Mouse (Mus musculus) gastrocnemius, postnatal 10 days (tissue): ENCODE data around the gene H1foo. TPM values are rescaled to one million over a fixed set of nuclear protein-coding genes. Genes with fewer than 3 reads are reported as not detected.

Source experiments
- DNase-seq: peaks from one replicate; pipeline ENCODE4 v3.0.0; 2021; ENCODE audit warnings: mixed read lengths
- long read RNA-seq, 2 experiments: library from polyadenylated mRNA; stranded (forward); transcript quantifications; one replicate each; pipeline ENCODE4 v2.0.0; 2021
- total RNA-seq, 2 experiments: library from RNA; stranded (reverse); gene quantifications; 2 replicates each; pipeline ENCODE4 v1.2.3; 2021

Gene H1foo
- total RNA-seq = not detected
- long read RNA-seq, experiment 1 = 0 reads
- long read RNA-seq, experiment 2 = 0 reads

- no peak for DNase-seq
These were observed at the start of gene H1foo for GRCm38 (mm10) chr6:115944638-115945037. Gene H1foo (plus strand): TSS chr6:115944938.

GRCm38 (mm10) chr6:115896346-115896745, 48.4 kb upstream of the H1foo start:
- no peak for DNase-seq

- DNase-seq = no peak
These were observed 47.6 kb upstream of the H1foo start for GRCm38 (mm10) chr6:115897117-115897516.

- no peak for DNase-seq
These were observed 46.7 kb upstream of the H1foo start for GRCm38 (mm10) chr6:115897926-115898520.

GRCm38 (mm10) chr6:115901062-115901461, 43.7 kb upstream of the H1foo start:
- DNase-seq = peak; percentile 62

GRCm38 (mm10) chr6:115901489-115901931, 43.2 kb upstream of the H1foo start:
- DNase-seq = no peak

GRCm38 (mm10) chr6:115902545-115902944, 42.2 kb upstream of the H1foo start:
- DNase-seq = no peak

- no peak for DNase-seq
These were observed 39.2 kb upstream of the H1foo start for GRCm38 (mm10) chr6:115905568-115905967.

GRCm38 (mm10) chr6:115906455-115906854, 38.3 kb upstream of the H1foo start:
- DNase-seq = no peak

GRCm38 (mm10) chr6:115906871-115907270, 37.9 kb upstream of the H1foo start:
- DNase-seq = no peak

- DNase-seq = no peak
These were observed 36.2 kb upstream of the H1foo start for GRCm38 (mm10) chr6:115908421-115908982.

- no peak for DNase-seq
These were observed 35.7 kb upstream of the H1foo start for GRCm38 (mm10) chr6:115909052-115909451.

GRCm38 (mm10) chr6:115909940-115910339, 34.8 kb upstream of the H1foo start:
- peak; percentile 43 for DNase-seq

- DNase-seq = no peak
These were observed 33.0 kb upstream of the H1foo start for GRCm38 (mm10) chr6:115911763-115912162.

- DNase-seq = no peak
These were observed 31.3 kb upstream of the H1foo start for GRCm38 (mm10) chr6:115913482-115913881.

- DNase-seq = no peak
These were observed 30.1 kb upstream of the H1foo start for GRCm38 (mm10) chr6:115914511-115915202.

- no peak for DNase-seq
These were observed 28.9 kb upstream of the H1foo start for GRCm38 (mm10) chr6:115915601-115916445.

GRCm38 (mm10) chr6:115916611-115917010, 28.1 kb upstream of the H1foo start:
- no peak for DNase-seq

- no peak for DNase-seq
These were observed 26.1 kb upstream of the H1foo start for GRCm38 (mm10) chr6:115918615-115919014.

- no peak for DNase-seq
These were observed 24.9 kb upstream of the H1foo start for GRCm38 (mm10) chr6:115919876-115920275.

GRCm38 (mm10) chr6:115924829-115925228, 19.9 kb upstream of the H1foo start:
- DNase-seq = no peak

GRCm38 (mm10) chr6:115926416-115926815, 18.3 kb upstream of the H1foo start:
- no peak for DNase-seq
